Mouse (Mus musculus): Measurements from ENCODE around the gene Cmip. TPM values are rescaled to one million over a fixed set of nuclear protein-coding genes. Genes with fewer than 3 reads are reported as not detected.

The Cmip gene
- polyA plus RNA-seq, 1 experiment, result 23.6 TPM

- Histone ChIP-seq H3K4me2 (ENCODE audit: low read depth) (no peak overlapping the region), H3K27me3 (ENCODE audit: control insufficient read depth, insufficient read depth, insufficient read length) (no peaks in the 10 kb centered on the region), H3K36me3 (ENCODE audit: control insufficient read depth, insufficient read depth) (no peaks in the 10 kb centered on the region), H3K79me2 (ENCODE audit: control insufficient read depth, insufficient read depth) (peaks cover 18% of the 10 kb centered on the region), H3ac (ENCODE audit: control insufficient read depth, insufficient read length) (no peak overlapping the region), H3K4me3 (no peak overlapping the region)
- TF ChIP-seq TCF3 (IDR thresholded peaks at IDR 0.05; ENCODE audit: insufficient read length, low read depth) (no peak), POLR2A (IDR thresholded peaks at IDR 0.05; ENCODE audit: insufficient read length, low read depth) (no peak), REST (IDR thresholded peaks at IDR 0.05; ENCODE audit: insufficient read depth, insufficient read length) (no peak), TCF12 (IDR thresholded peaks at IDR 0.05; ENCODE audit: insufficient read depth, poor library complexity, severe bottlenecking) (no peak), E2F4 (IDR thresholded peaks at IDR 0.05; ENCODE audit: insufficient read depth) (no peak), POLR2AphosphoS2 (IDR thresholded peaks at IDR 0.05; ENCODE audit: insufficient read length, low read depth) (no peak), CEBPB (IDR thresholded peaks at IDR 0.05; ENCODE audit: insufficient read depth, poor library complexity, severe bottlenecking) (no peak), USF1 (IDR thresholded peaks at IDR 0.05; ENCODE audit: low read depth) (no peak), MYOD1 (IDR thresholded peaks at IDR 0.05; ENCODE audit: control insufficient read depth in 1 of 3, insufficient read length in 2 of 3, low read depth in 2 of 3) (no peak), MAX (IDR thresholded peaks at IDR 0.05; ENCODE audit: low read depth) (no peak), MYOG (IDR thresholded peaks at IDR 0.05; ENCODE audit: control insufficient read depth in 1 of 3, insufficient read depth in 1 of 3, insufficient read length in 2 of 3, low read depth in 2 of 3) (no peak), SRF (IDR thresholded peaks at IDR 0.05; ENCODE audit: control insufficient read depth, insufficient read length, low read depth) (no peak)
Observed at GRCm38 (mm10) chr8:117355111-117355831, 98.4 kb downstream of the Cmip start.

- H3K36me3 ChIP-seq (ENCODE audit: control insufficient read depth, insufficient read depth), result no peaks in the 10 kb centered on the region
- no peak for TF ChIP-seq MYOG (IDR thresholded peaks at IDR 0.05; ENCODE audit: control insufficient read depth in 1 of 3, insufficient read depth in 1 of 3, insufficient read length in 2 of 3, low read depth in 2 of 3)
- no peak for TF ChIP-seq CEBPB (IDR thresholded peaks at IDR 0.05; ENCODE audit: insufficient read depth, poor library complexity, severe bottlenecking)
- no peak for TF ChIP-seq POLR2A (IDR thresholded peaks at IDR 0.05; ENCODE audit: insufficient read length, low read depth)
- TF ChIP-seq TCF12 (IDR thresholded peaks at IDR 0.05; ENCODE audit: insufficient read depth, poor library complexity, severe bottlenecking), result no peak
- TF ChIP-seq REST (IDR thresholded peaks at IDR 0.05; ENCODE audit: insufficient read depth, insufficient read length), result no peak
- no peak for TF ChIP-seq USF1 (IDR thresholded peaks at IDR 0.05; ENCODE audit: low read depth)
- no peak for TF ChIP-seq TCF3 (IDR thresholded peaks at IDR 0.05; ENCODE audit: insufficient read length, low read depth)
- TF ChIP-seq E2F4 (IDR thresholded peaks at IDR 0.05; ENCODE audit: insufficient read depth), result no peak
- no peak for TF ChIP-seq MAX (IDR thresholded peaks at IDR 0.05; ENCODE audit: low read depth)
- no peak for TF ChIP-seq SRF (IDR thresholded peaks at IDR 0.05; ENCODE audit: control insufficient read depth, insufficient read length, low read depth)
- no peak for TF ChIP-seq POLR2AphosphoS2 (IDR thresholded peaks at IDR 0.05; ENCODE audit: insufficient read length, low read depth)
- no peak for TF ChIP-seq MYOD1 (IDR thresholded peaks at IDR 0.05; ENCODE audit: control insufficient read depth in 1 of 3, insufficient read length in 2 of 3, low read depth in 2 of 3)
- peaks cover 23% of the 10 kb centered on the region for H3K79me2 ChIP-seq (ENCODE audit: control insufficient read depth, insufficient read depth)
- no peak overlapping the region for H3K4me2 ChIP-seq (ENCODE audit: low read depth)
- H3K4me3 ChIP-seq, result no peak overlapping the region
- H3K27me3 ChIP-seq (ENCODE audit: control insufficient read depth, insufficient read depth, insufficient read length), result no peaks in the 10 kb centered on the region
- no peak overlapping the region for H3ac ChIP-seq (ENCODE audit: control insufficient read depth, insufficient read length)
Observed at GRCm38 (mm10) chr8:117356109-117356672, 99.3 kb downstream of the Cmip start.

- H3K4me3 ChIP-seq, result no peak overlapping the region
- H3K27me3 ChIP-seq (ENCODE audit: control insufficient read depth, insufficient read depth, insufficient read length), result no peaks in the 10 kb centered on the region
- TF ChIP-seq MYOD1 (IDR thresholded peaks at IDR 0.05; ENCODE audit: control insufficient read depth in 1 of 3, insufficient read length in 2 of 3, low read depth in 2 of 3) (peak in 1 of 3 experiments; percentile 53), E2F4 (IDR thresholded peaks at IDR 0.05; ENCODE audit: insufficient read depth) (no peak), MYOG (IDR thresholded peaks at IDR 0.05; ENCODE audit: control insufficient read depth in 1 of 3, insufficient read depth in 1 of 3, insufficient read length in 2 of 3, low read depth in 2 of 3) (peak in 1 of 3 experiments; percentile 24)
Observed at GRCm38 (mm10) chr8:117357491-117358467, 100.9 kb downstream of the Cmip start.

GRCm38 (mm10) chr8:117360172-117360930, 103.5 kb downstream of the Cmip start:
- H3K36me3 ChIP-seq (ENCODE audit: control insufficient read depth, insufficient read depth), result no peaks in the 10 kb centered on the region
- H3ac ChIP-seq (ENCODE audit: control insufficient read depth, insufficient read length), result no peak overlapping the region
- H3K27me3 ChIP-seq (ENCODE audit: control insufficient read depth, insufficient read depth, insufficient read length), result no peaks in the 10 kb centered on the region
- no peak for TF ChIP-seq SRF (IDR thresholded peaks at IDR 0.05; ENCODE audit: control insufficient read depth, insufficient read length, low read depth)
- no peak for TF ChIP-seq TCF3 (IDR thresholded peaks at IDR 0.05; ENCODE audit: insufficient read length, low read depth)
- TF ChIP-seq MYOG (IDR thresholded peaks at IDR 0.05; ENCODE audit: control insufficient read depth in 1 of 3, insufficient read depth in 1 of 3, insufficient read length in 2 of 3, low read depth in 2 of 3), result no peak
- no peak for TF ChIP-seq POLR2AphosphoS2 (IDR thresholded peaks at IDR 0.05; ENCODE audit: insufficient read length, low read depth)
- no peak for TF ChIP-seq USF1 (IDR thresholded peaks at IDR 0.05; ENCODE audit: low read depth)
- TF ChIP-seq POLR2A (IDR thresholded peaks at IDR 0.05; ENCODE audit: insufficient read length, low read depth), result no peak
- no peak for TF ChIP-seq CEBPB (IDR thresholded peaks at IDR 0.05; ENCODE audit: insufficient read depth, poor library complexity, severe bottlenecking)
- TF ChIP-seq MAX (IDR thresholded peaks at IDR 0.05; ENCODE audit: low read depth), result no peak
- TF ChIP-seq MYOD1 (IDR thresholded peaks at IDR 0.05; ENCODE audit: control insufficient read depth in 1 of 3, insufficient read length in 2 of 3, low read depth in 2 of 3), result no peak
- no peak for TF ChIP-seq REST (IDR thresholded peaks at IDR 0.05; ENCODE audit: insufficient read depth, insufficient read length)
- TF ChIP-seq E2F4 (IDR thresholded peaks at IDR 0.05; ENCODE audit: insufficient read depth), result no peak
- no peak overlapping the region for H3K4me2 ChIP-seq (ENCODE audit: low read depth)
- peaks cover 25% of the 10 kb centered on the region for H3K79me2 ChIP-seq (ENCODE audit: control insufficient read depth, insufficient read depth)
- H3K4me3 ChIP-seq, result no peak overlapping the region

More at GRCm38 (mm10) chr8:117357491-117358467, 100.9 kb downstream of the Cmip start:
- peaks cover 23% of the 10 kb centered on the region for H3K79me2 ChIP-seq (ENCODE audit: control insufficient read depth, insufficient read depth)
- peak overlapping the region; percentile 46 for H3K4me2 ChIP-seq (ENCODE audit: low read depth)
- no peak overlapping the region for H3ac ChIP-seq (ENCODE audit: control insufficient read depth, insufficient read length)
- no peaks in the 10 kb centered on the region for H3K36me3 ChIP-seq (ENCODE audit: control insufficient read depth, insufficient read depth)
